Comparison of ENCODE assay signal across 27 mouse cellular contexts in genomic region chr19:43647261-43647660, GRCm38 (mm10). TPM values are rescaled to one million over a fixed set of nuclear protein-coding genes. Genes with fewer than 3 reads are reported as not detected.
"Had no signal": no experiment of that assay in that cellular context is flagged by ENCODE, and none has a peak within 500 bp of the region (broad histone marks: within the 10 kb centered on the region; RNA-seq: fewer than 3 reads in every experiment).

No protein-coding gene starts in this region.

- H3K27me3 ChIP-seq: lung, embryonic 15.5 days; midbrain, embryonic 15.5 days; neural tube, embryonic 13.5 days had no signal

- DNase-seq: kidney, adult 2 months; kidney, postnatal 25 days; layer of hippocampus, postnatal 36 days; liver, postnatal 0 days; lung, postnatal 10 days; lung, postnatal 36 days; right cerebral cortex, postnatal 14 days; right cerebral cortex, postnatal 4 days; thymus, adult 18-20 months; thymus, postnatal 36 days had no signal

- H3K4me1 ChIP-seq: lung, embryonic 15.5 days; megakaryocyte, embryonic 14.5 days; midbrain, embryonic 10.5 days; midbrain, embryonic 15.5 days; neural tube, embryonic 13.5 days had no signal

- H3K4me3 ChIP-seq: layer of hippocampus, adult 2 months; left cerebral cortex, adult 2 months; lung, embryonic 15.5 days; megakaryocyte, embryonic 14.5 days; midbrain, embryonic 10.5 days; midbrain, embryonic 15.5 days; myocyte; neural tube, embryonic 13.5 days had no signal

- H3K36me3 ChIP-seq: lung, embryonic 15.5 days; midbrain, embryonic 10.5 days; midbrain, embryonic 15.5 days; neural tube, embryonic 13.5 days had no signal

- H3K27ac ChIP-seq: kidney, postnatal 0 days; layer of hippocampus, adult 2 months; left cerebral cortex, adult 2 months; liver, embryonic 14.5 days; lung, embryonic 15.5 days; midbrain, embryonic 10.5 days; midbrain, embryonic 15.5 days; neural tube, embryonic 13.5 days had no signal

- ATAC-seq: intestine, postnatal 0 days; liver, postnatal 0 days; midbrain, embryonic 15.5 days had no signal

RNA-seq across cellular contexts. Expression of gene Nkx2-3, which starts 35.1 kb away (rescaled TPM):
- total RNA-seq: layer of hippocampus, adult 2 months; layer of hippocampus, postnatal 10 days; layer of hippocampus, postnatal 36 days; left cerebral cortex, adult 2 months; left cerebral cortex, postnatal 10 days; left cerebral cortex, postnatal 36 days had no signal
- polyA plus RNA-seq: kidney, adult 2 months; kidney, postnatal 0 days; limb, embryonic 11.5 days; limb, embryonic 14.5 days; lung, embryonic 15.5 days; myocyte; neural tube, embryonic 13.5 days; urinary bladder, adult 2 months had no signal
